Mouse (Mus musculus): ENCODE data around the gene Ctdspl. TPM values are rescaled to one million over a fixed set of nuclear protein-coding genes. Genes with fewer than 3 reads are reported as not detected.

The Ctdspl gene
- total RNA-seq (2022): 10 to 100 TPM in 1 of 4 experiments, 1 to 10 TPM in 3; 7.5 to 10.2 (median 7.8) TPM

GRCm38 (mm10) chr9:118926111-118926650 lies at the start of gene Ctdspl:
Gene Ctdspl (plus strand): TSS chr9:118926453.
- no peak for DNase-seq (ENCODE audit: low spot score)

GRCm38 (mm10) chr9:118876902-118877301 lies 49.4 kb upstream of the Ctdspl start:
- DNase-seq (ENCODE audit: low spot score): no peak

- no peak for DNase-seq (ENCODE audit: low spot score)
Observed at GRCm38 (mm10) chr9:118877365-118878008, 48.8 kb upstream of the Ctdspl start.

- DNase-seq (ENCODE audit: low spot score): no peak
Observed at GRCm38 (mm10) chr9:118878596-118878995, 47.7 kb upstream of the Ctdspl start.

GRCm38 (mm10) chr9:118881281-118881945 lies 44.8 kb upstream of the Ctdspl start:
- DNase-seq (ENCODE audit: low spot score): no peak

GRCm38 (mm10) chr9:118881946-118882284 lies 44.3 kb upstream of the Ctdspl start:
- no peak for DNase-seq (ENCODE audit: low spot score)

- DNase-seq (ENCODE audit: low spot score): no peak
Observed at GRCm38 (mm10) chr9:118883150-118883549, 43.1 kb upstream of the Ctdspl start.

- peak; percentile 21 for DNase-seq (ENCODE audit: low spot score)
Observed at GRCm38 (mm10) chr9:118885785-118886184, 40.5 kb upstream of the Ctdspl start.

- DNase-seq (ENCODE audit: low spot score): no peak
Observed at GRCm38 (mm10) chr9:118887201-118887600, 39.1 kb upstream of the Ctdspl start.

- no peak for DNase-seq (ENCODE audit: low spot score)
Observed at GRCm38 (mm10) chr9:118887734-118888133, 38.5 kb upstream of the Ctdspl start.

GRCm38 (mm10) chr9:118890149-118890548 lies 36.1 kb upstream of the Ctdspl start:
- DNase-seq (ENCODE audit: low spot score): no peak

- DNase-seq (ENCODE audit: low spot score): no peak
Observed at GRCm38 (mm10) chr9:118890645-118891044, 35.6 kb upstream of the Ctdspl start.

GRCm38 (mm10) chr9:118891068-118891467 lies 35.2 kb upstream of the Ctdspl start:
- DNase-seq (ENCODE audit: low spot score): no peak

- DNase-seq (ENCODE audit: low spot score): no peak
Observed at GRCm38 (mm10) chr9:118891593-118891992, 34.7 kb upstream of the Ctdspl start.

- no peak for DNase-seq (ENCODE audit: low spot score)
Observed at GRCm38 (mm10) chr9:118895101-118895500, 31.2 kb upstream of the Ctdspl start.

GRCm38 (mm10) chr9:118900677-118901076 lies 25.6 kb upstream of the Ctdspl start:
- no peak for DNase-seq (ENCODE audit: low spot score)

GRCm38 (mm10) chr9:118901917-118902316 lies 24.3 kb upstream of the Ctdspl start:
- no peak for DNase-seq (ENCODE audit: low spot score)

GRCm38 (mm10) chr9:118907934-118908620 lies 18.2 kb upstream of the Ctdspl start:
- peak; percentile 82 for DNase-seq (ENCODE audit: low spot score)

GRCm38 (mm10) chr9:118913048-118913447 lies 13.2 kb upstream of the Ctdspl start:
- no peak for DNase-seq (ENCODE audit: low spot score)

- DNase-seq (ENCODE audit: low spot score): no peak
Observed at GRCm38 (mm10) chr9:118913613-118914012, 12.6 kb upstream of the Ctdspl start.

- DNase-seq (ENCODE audit: low spot score): no peak
Observed at GRCm38 (mm10) chr9:118914589-118914988, 11.7 kb upstream of the Ctdspl start.

- DNase-seq (ENCODE audit: low spot score): no peak
Observed at GRCm38 (mm10) chr9:118915290-118915689, 11.0 kb upstream of the Ctdspl start.
